8 mouse cellular contexts compared by ENCODE assay signal in genomic region chr3:152397335-152397940, GRCm38 (mm10). TPM values are rescaled to one million over a fixed set of nuclear protein-coding genes. Genes with fewer than 3 reads are reported as not detected.
A peak's percentile ranks its signal among the peaks of the same experiment; 100 is the strongest.
DNase-seq lines count a peak whose midpoint lies in the region; ATAC-seq and TF ChIP-seq lines count a peak whose summit lies in the region.

No protein-coding gene starts in this region.

- H3K27me3 ChIP-seq in kidney, embryonic 15.5 days, result no peaks in the 10 kb centered on the region
- no peaks in the 10 kb centered on the region for H3K27me3 ChIP-seq in intestine, embryonic 15.5 days (replicated peaks)
- H3K27me3 ChIP-seq in midbrain, postnatal 0 days (ENCODE audit: insufficient read depth, low read length), result no peaks in the 10 kb centered on the region

- no peak for DNase-seq in kidney, postnatal 25 days
- DNase-seq in c-Kit-positive CD71-positive TER-119-positive erythroid progenitor cells, embryonic 14.5 days (ENCODE audit: low spot score), result peak; percentile 67
- DNase-seq in midbrain, postnatal 0 days (ENCODE audit: low spot score), result no peak
- DNase-seq in spleen, postnatal 10 days (ENCODE audit: low spot score in 2 of 2), result no peak
- no peak for DNase-seq in cerebellum, postnatal 10 days
- DNase-seq in gastrocnemius, postnatal 14 days, result no peak

- ATAC-seq in kidney, embryonic 15.5 days (replicated peaks; ENCODE audit: low FRiP score), result no peak
- no peak for ATAC-seq in intestine, embryonic 15.5 days
- ATAC-seq in midbrain, postnatal 0 days (ENCODE audit: low FRiP score), result no peak

- no peaks in the 10 kb centered on the region for H3K9me3 ChIP-seq in kidney, embryonic 15.5 days (replicated peaks)
- H3K9me3 ChIP-seq in intestine, embryonic 15.5 days, result no peaks in the 10 kb centered on the region
- H3K9me3 ChIP-seq in midbrain, postnatal 0 days (ENCODE audit: low read length), result no peaks in the 10 kb centered on the region

- peak overlapping the region; percentile 100 for H3K27ac ChIP-seq in kidney, embryonic 15.5 days
- H3K27ac ChIP-seq in intestine, embryonic 15.5 days, result no peak overlapping the region
- H3K27ac ChIP-seq in midbrain, postnatal 0 days (ENCODE audit: low read depth, low read length), result peak overlapping the region; percentile 94; the same call in 1 of the 2 replicates

- peak overlapping the region; percentile 89 for H3K9ac ChIP-seq in kidney, embryonic 15.5 days
- peak overlapping the region; percentile 86 for H3K9ac ChIP-seq in intestine, embryonic 15.5 days
- H3K9ac ChIP-seq in midbrain, postnatal 0 days (replicated peaks; ENCODE audit: low read length, poor library complexity, severe bottlenecking), result peak overlapping the region; percentile 92; the same call in 1 of the 2 replicates

- intact Hi-C loops in gastrocnemius, postnatal 14 days (cut with DNase I; ENCODE audit: low total_unique reads), result no loop called here

- peaks cover 47% of the 10 kb centered on the region for H3K4me1 ChIP-seq in kidney, embryonic 15.5 days
- peaks cover 24% of the 10 kb centered on the region for H3K4me1 ChIP-seq in intestine, embryonic 15.5 days (replicated peaks)
- peaks cover 7% of the 10 kb centered on the region; the same call in 1 of the 2 replicates for H3K4me1 ChIP-seq in midbrain, postnatal 0 days (ENCODE audit: insufficient read depth, low read length)

- WGBS in kidney, embryonic 15.5 days, result 57% methylated on average over 9 of the region's 9 CpGs
- 42% methylated on average over 9 of the region's 9 CpGs for WGBS in intestine, embryonic 15.5 days
- 56% methylated on average over 9 of the region's 9 CpGs for WGBS in midbrain, postnatal 0 days

- H3K4me3 ChIP-seq in kidney, embryonic 15.5 days (replicated peaks), result peak overlapping the region; percentile 88
- peak overlapping the region; percentile 89 for H3K4me3 ChIP-seq in intestine, embryonic 15.5 days (replicated peaks)
- peak overlapping the region; percentile 79 for H3K4me3 ChIP-seq in midbrain, postnatal 0 days (ENCODE audit: low read depth, low read length)

- peak; percentile 39; the same call in 1 of the 2 replicates for TF ChIP-seq CTCF in midbrain, postnatal 0 days (IDR thresholded peaks at IDR 0.05)

- H3K4me2 ChIP-seq in kidney, embryonic 15.5 days, result peak overlapping the region; percentile 62
- H3K4me2 ChIP-seq in intestine, embryonic 15.5 days (replicated peaks), result peak overlapping the region; percentile 58
- H3K4me2 ChIP-seq in midbrain, postnatal 0 days (ENCODE audit: low read depth, low read length, poor library complexity, severe bottlenecking), result peak overlapping the region; percentile 46

- peaks cover 13% of the 10 kb centered on the region for H3K36me3 ChIP-seq in kidney, embryonic 15.5 days
- H3K36me3 ChIP-seq in intestine, embryonic 15.5 days, result no peaks in the 10 kb centered on the region
- H3K36me3 ChIP-seq in midbrain, postnatal 0 days (ENCODE audit: insufficient read depth, low read length), result no peaks in the 10 kb centered on the region

RNA-seq across cellular contexts. Expression of gene Zzz3, which starts 2.2 kb away (rescaled TPM):
- polyA plus RNA-seq in kidney, embryonic 15.5 days (2015; fragmentation: Nextera tagmentation; extraction: Ambion mirVana), result 52.6 and 53.7 TPM in 2 replicates
- polyA plus RNA-seq in intestine, embryonic 15.5 days (2015; fragmentation: Nextera tagmentation; extraction: Ambion mirVana), result 39.3 and 39.8 TPM in 2 replicates
- 29.4 and 40.6 TPM in 2 replicates for total RNA-seq in midbrain, postnatal 0 days (2014; rRNA removed)
- polyA plus RNA-seq in midbrain, postnatal 0 days (2015; fragmentation: Nextera tagmentation; extraction: Ambion mirVana), result 21.0 TPM in 2 replicates
- 10 to 100 TPM; 14.2 to 15.6 TPM for total RNA-seq in gastrocnemius, postnatal 14 days (2021)

RNA-seq across cellular contexts. Expression of gene Usp33, which starts 51.2 kb away (rescaled TPM):
- polyA plus RNA-seq in kidney, embryonic 15.5 days (2015; fragmentation: Nextera tagmentation; extraction: Ambion mirVana), result 39.2 and 40.3 TPM in 2 replicates
- 45.3 and 51.1 TPM in 2 replicates for polyA plus RNA-seq in intestine, embryonic 15.5 days (2015; fragmentation: Nextera tagmentation; extraction: Ambion mirVana)
- total RNA-seq in midbrain, postnatal 0 days (2014; rRNA removed), result 83.3 and 91.4 TPM in 2 replicates
- polyA plus RNA-seq in midbrain, postnatal 0 days (2015; fragmentation: Nextera tagmentation; extraction: Ambion mirVana), result 65.3 and 70.7 TPM in 2 replicates
- 10 to 100 TPM; 18.2 to 21.3 TPM for total RNA-seq in gastrocnemius, postnatal 14 days (2021)

RNA-seq across cellular contexts. Expression of gene Miga1, which starts 57.2 kb away (rescaled TPM):
- polyA plus RNA-seq in kidney, embryonic 15.5 days (2015; fragmentation: Nextera tagmentation; extraction: Ambion mirVana), result 17.9 and 18.7 TPM in 2 replicates
- polyA plus RNA-seq in intestine, embryonic 15.5 days (2015; fragmentation: Nextera tagmentation; extraction: Ambion mirVana), result 15.3 and 17.4 TPM in 2 replicates
- total RNA-seq in midbrain, postnatal 0 days (2014; rRNA removed), result 26.3 and 28.2 TPM in 2 replicates
- 16.9 and 18.7 TPM in 2 replicates for polyA plus RNA-seq in midbrain, postnatal 0 days (2015; fragmentation: Nextera tagmentation; extraction: Ambion mirVana)
- total RNA-seq in gastrocnemius, postnatal 14 days (2021), result 1 to 10 TPM; 3.7 to 4.1 TPM
